Mouse (Mus musculus) layer of hippocampus, adult 11-12 months (tissue): ENCODE measurements at regions not wholly inside any gene's neighbourhood (a gene's known extent, or its start where the extent isn't known, plus 50 kb on each side); places are given as distances from the start of the nearest gene placed in this dataset.
"Not testable (repeated sequence)": the region's sequence is repeated elsewhere in the genome, so short reads cannot be mapped to it uniquely, and the experiment has no call there.

Experiments used
- DNase-seq: peaks from one replicate; pipeline ENCODE4 v3.0.0; 2022; ENCODE audit warnings: low spot score

- DNase-seq = no peak
Measured at GRCm38 (mm10) chr3:38320998-38321397, 163.6 kb downstream of the Ankrd50 start.

DNA sequence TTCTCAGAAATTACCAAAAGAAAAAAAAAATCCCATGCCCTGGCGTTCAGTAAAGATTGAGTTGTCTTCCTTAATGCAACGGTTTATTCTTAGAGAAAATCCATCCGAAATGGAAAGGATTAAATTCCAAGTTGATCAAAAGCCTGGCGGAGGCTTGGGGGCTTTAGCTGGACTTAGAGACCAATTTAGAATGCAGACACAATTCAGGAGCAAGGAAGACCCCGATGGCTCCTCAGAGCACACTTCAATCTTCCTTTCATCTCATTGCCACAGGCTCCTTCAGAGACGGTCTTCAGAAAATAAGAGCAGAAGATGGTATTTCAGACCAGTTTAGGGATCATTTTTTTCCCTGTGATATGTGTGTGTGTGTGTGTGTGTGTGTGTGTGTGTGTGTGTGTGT, 171.8 kb downstream of the Ankrd50 start:
- no peak for DNase-seq

DNA sequence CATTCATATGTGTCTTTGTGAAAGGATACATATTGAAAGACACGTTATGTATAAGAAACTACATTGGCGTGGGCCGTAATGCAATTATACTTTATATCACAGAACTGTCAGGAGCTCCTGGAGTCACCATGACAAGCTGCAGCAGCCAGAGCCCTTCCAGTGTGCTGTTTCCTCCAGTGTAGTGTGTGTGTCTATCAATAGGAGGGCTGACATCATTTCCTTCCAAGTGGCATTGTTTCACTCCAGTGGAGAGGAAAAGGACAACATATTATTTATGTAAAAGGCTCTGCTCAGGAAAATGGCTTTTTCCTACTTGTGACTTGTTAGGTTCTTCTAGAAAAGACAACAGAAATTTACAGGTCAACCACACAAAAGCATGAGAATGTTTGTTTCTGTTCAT, 172.5 kb downstream of the Ankrd50 start:
- no peak for DNase-seq

DNA sequence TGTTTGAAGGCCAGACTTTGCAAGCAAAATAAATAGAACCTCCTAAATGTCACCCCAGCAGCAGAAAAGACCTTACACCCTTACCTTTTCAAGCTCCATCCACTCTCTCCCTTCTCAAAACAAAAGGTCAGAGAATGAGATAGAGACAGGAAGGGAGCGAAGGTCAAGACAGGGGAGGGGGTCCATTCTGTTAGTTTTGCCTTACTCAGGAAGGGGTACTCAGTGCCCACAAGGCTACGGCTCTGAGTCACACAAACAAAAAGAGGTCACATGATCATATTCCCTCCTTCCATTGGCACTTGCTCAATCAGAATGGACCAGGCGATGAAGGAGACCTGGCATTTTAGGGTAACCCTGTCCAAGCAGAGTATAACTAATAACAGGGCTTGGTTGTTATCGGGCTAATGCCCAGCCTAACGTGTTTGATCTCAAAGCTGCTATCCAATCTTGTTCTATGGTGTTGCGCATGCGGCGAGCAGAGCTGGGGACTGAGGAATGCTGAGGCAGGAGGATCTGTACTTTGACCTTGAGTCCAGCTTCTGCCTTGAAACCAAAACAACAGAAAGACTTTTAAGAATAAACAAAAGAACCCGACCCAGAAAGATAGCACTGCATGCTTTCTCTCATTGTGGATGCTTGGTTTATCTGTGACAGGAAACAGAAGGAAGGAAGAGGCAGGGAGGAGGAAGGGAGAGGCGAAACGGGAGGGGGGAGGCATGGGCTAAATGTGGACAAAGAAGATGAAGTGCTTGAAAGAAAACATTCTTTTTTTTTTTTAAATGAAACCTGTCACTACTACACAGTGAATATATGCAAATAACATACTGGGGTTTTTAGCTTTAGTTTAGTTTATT, 184.5 kb downstream of the Ankrd50 start:
- DNase-seq = no peak

DNA sequence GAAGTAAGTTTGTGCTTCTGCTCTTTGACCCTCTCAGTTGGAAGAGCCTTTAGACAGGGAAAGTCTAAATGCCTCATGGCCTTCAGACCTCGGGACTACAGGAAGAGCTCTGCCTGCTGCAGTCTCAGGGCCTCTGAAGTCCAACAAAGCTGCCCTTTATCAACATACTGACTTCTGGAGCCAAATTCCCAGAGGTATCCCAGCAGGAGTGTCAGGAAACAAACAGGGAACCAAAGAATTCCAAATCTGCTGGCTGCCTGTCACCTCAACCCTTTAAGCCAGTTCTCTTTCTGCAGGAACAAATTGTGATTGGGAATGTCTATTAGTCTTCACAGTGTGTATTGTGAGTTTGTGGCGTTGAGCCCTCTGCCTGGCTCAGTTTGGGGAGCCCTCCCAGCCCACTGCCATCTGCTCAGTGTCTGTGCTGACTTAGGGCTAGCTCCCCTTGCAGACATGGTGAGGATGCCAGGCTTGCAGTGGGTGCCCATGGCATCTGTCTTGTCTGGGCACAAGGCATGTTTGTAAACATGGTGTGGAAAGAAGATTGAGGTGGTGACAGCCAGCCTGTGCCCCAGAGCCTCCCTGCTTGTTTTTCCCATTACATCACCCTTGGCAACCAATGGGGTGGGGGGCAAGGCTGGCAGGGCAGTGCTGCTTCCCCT, 185.3 kb downstream of the Ankrd50 start:
- DNase-seq = peak; percentile 12

- DNase-seq = no peak
Measured at GRCm38 (mm10) chr3:38297499-38297898, 187.1 kb downstream of the Ankrd50 start.

GRCm38 (mm10) chr3:38289062-38289461, 195.6 kb downstream of the Ankrd50 start:
- DNase-seq = no peak

GRCm38 (mm10) chr3:38283687-38284124, 200.9 kb downstream of the Ankrd50 start:
- DNase-seq = no peak

DNA sequence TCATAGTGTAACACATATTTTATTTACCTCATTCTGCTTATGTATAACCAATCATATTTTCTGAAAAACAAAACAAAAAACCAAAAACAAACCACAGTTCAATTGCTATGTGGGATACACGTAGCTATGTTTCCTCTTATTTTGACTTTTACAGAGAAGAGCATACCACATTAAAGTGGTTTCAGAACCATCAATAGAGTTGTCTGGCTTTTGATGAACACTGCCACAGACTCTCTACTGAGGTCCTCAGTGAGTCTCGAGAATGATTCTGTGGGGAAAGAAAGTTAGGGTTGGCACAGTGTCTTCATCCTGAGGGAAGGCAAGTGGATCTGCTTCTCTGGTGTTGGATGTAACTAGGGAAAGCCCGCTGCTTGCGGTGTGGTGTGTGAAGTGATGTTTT, 201.8 kb downstream of the Ankrd50 start:
- no peak for DNase-seq

GRCm38 (mm10) chr3:38281683-38282082, 203.0 kb downstream of the Ankrd50 start:
- no peak for DNase-seq

GRCm38 (mm10) chr3:38280876-38281275, 203.8 kb downstream of the Ankrd50 start:
- DNase-seq = no peak

DNA sequence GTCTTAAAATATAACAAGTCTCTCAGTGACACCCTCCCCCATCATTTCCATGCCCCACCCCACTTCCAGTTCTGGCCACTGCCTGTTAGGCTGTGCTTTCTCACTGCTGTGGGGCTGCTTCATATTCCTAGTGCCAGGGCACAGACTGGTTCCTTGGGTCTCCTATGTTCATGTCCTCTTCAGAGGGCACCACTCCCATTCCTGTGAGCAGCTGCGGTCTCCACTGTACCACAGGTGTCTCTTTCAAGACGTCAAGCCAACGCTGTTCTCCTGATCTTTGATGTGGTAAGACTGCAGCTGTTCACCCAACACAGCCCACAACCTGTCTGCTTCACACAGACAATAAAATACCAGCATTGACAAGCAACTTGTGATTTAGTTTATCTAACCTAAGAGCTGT, 204.5 kb downstream of the Ankrd50 start:
- DNase-seq = no peak

DNA sequence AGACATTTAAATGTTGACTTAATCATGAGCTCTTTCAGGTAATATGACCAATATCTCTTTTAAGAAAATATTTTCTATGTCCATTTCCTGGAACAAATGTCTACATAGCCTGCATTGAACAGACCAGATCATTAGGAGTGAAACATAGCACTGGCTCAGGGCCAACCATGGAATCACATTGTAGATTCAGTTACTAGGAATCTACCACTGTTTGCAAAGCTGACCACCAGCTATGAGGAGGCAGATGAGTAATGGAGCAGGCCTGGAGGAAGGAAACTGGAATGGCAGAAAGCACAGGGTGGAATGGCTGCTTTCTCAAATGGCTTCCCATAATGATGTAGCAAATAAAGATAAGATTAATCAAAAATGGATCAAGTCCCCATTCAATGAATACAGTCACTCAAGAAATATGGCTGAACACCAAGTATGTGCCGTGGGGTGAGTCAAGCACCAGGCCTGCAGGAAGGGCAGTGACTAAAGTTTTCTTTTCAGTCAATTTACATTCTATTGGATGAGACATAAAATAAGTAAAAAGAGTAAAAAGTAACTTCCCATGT, 207.6 kb downstream of the Ankrd50 start:
- no peak for DNase-seq

DNA sequence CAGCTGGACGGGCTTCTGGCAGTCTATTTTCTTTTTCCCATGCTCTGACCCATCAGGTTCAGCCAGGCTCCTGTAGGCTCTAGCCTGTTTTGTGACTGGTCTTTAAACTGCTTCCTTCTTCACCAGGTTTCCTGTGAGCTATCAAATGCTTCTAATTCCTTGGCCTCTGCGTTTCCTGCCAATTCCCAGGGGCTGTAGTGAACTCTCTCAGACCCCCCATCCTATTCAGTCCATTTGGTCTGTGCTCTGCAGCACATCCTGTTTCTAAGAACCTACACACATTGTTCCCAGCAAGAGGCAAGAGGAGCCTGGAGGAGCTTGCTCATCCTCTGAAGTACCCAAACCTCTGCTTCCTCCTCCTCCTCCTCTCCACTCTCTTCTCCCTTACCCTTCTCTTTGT, 209.3 kb downstream of the Ankrd50 start:
- DNase-seq = no peak

DNA sequence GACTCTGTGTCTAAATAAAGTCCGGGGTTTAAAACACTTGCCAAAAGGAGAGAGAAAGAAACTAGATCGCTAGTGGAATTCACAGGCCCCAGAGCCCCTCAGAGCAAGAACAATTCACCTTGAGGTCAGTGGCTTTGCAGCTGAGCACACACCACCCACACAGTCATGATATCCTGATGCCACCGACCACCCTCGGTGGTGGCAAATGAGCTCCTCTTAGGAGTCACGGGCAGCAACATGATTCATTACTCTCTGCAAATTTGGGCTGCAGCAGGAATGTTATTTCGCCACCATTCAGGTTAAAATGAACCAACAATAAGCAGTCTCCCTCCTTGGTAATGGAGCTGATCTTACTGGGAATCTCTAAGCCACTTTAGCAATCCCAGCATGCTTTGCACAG, 213.9 kb downstream of the Ankrd50 start:
- DNase-seq = no peak

DNA sequence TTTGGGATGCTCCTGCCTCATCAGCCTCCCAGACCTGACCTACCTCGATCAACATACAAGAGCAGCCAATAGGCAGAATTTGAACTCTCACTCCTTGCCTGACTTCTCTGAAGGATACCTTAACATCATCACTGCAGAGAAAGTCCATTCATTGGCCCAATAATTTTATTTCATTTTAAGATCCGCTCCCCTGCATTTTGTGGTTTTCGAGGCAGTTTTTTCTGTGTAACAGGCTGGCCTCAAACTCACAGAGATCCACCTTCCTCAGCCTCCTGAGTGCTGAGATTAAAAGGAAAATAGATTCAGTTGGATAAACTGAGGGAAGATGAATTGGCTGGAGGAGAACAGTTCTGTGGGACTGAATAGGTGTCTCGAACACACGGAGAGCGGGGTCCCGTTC, 216.4 kb downstream of the Ankrd50 start:
- no peak for DNase-seq

DNA sequence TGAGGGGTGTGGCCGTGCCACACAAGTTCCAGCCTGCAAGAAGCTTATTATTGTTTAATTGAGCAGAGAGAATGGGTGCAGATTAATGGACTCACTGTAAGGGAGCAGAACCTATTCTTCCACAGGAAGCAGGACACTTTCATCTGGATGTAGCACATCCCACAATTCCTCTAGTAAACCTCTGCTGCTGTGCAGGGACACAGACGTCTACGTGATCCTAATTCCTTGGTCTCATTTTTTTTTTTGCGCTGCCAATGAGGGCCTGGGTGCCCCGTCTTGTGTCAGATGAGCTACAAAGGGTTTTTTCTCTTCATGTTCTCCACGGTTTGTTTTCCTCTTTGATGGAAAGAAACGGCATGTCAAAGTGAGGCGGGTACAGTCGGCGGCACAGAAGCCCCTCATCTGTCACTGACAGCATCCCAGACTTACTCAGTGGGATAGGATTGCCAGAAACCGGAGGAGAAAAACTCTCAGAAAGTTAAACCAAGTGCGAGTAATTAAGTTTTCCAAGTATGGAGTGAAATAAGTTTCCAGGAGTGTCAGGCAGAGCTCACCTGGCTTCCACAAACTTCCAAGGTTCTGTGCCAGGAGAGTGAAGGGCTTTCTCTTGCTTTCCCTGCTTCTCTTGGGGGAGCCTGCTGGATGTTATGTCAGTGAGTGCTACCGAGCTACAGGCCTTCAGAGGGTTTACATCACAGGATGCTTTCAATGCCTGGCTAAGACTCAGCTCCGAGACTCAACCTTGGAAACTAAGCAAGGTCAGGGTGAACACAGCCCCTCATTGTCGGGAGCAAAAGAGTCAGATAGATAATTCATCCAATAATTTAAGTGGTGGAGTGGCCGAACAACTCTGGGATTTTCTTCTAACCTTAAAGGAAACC, 221.1 kb downstream of the Ankrd50 start:
- DNase-seq = no peak

- no peak for DNase-seq
Measured at GRCm38 (mm10) chr3:38261326-38262075, 223.1 kb downstream of the Ankrd50 start.

GRCm38 (mm10) chr3:38259223-38259622, 225.4 kb downstream of the Ankrd50 start:
- not testable (repeated sequence) for DNase-seq

DNA sequence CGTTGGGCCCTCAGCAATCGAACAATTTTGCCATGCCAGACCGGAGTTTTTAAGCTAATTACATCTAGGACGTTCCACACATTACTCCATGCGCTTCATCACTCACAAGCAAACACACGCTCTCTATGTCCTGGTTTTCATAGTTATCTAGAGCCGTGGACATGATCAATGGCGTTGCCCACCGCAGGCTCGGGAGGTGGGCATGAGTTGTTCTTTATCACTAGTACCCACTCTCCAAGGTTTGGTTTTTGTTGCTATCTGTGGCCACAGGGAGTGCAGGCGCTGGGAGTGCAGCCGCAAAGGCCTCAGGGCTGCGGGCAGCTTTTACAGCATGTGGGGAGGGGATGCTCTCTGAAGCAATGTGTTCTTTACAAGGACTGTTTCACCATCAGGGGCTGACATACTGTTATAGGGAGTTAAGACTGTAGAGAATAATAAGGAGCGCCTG, 226.8 kb downstream of the Ankrd50 start:
- no peak for DNase-seq

DNA sequence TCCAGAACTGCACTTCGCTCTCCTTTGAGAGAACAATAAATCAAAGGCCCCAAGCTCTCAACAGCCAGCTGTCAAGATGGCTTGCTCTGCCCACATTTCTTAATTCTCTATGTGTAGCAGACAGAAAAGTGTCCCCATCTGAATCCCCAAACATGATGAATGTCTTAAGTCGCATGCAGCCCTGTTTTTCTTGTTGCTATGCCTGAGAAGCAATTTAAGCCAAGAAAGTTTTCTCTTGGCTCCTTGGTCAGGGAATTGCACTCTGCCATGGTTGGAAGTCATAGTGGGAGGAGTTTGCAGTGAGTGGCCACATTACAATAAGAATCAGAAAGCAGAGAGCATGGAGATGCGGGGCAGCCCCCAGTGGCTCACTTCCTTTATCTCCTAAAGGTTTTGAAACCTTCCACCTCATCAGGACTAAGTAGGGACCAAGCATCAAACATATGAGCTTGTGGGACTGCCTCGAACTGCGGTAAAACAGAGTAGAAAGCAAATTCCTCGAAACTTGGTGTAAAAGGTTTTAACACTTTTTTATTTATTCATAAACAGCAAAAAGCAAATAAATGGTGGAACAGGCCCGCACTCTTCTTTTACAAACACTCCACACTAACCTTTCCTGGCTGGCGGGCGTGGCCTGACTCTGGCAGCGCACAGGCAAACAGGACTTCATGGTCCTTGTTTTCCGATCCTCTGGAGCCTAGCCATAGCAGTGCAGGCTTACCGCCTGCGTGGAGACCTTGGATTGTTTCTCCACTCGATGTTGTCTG, 227.4 kb downstream of the Ankrd50 start:
- DNase-seq = no peak
